7 mouse cellular contexts compared by ENCODE assay signal in the genomic region with DNA sequence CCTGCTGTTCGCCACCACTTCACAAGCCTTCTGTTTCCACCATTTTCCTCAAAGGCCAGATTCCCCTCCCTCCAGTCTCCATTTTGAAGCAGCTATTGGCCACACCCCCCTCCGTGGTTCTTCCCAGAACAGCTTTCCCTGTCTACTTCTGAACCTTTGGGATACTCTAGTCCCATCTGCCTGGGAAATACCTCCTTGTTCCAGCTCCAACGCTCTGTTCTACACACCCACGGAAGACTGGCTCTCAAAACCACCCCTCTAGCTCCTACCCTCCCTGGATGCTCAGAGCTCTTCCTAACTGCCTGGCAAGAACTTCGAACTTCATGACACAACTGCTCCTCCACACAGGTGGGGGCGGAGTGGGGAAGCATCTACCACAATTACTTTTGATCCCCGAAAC. TPM values are rescaled to one million over a fixed set of nuclear protein-coding genes. Genes with fewer than 3 reads are reported as not detected.
DNase-seq lines count a peak whose midpoint lies in the region; ATAC-seq and TF ChIP-seq lines count a peak whose summit lies in the region.

No protein-coding gene starts in this region.

- 85% methylated on average over 7 of the region's 7 CpGs for WGBS in hindbrain, postnatal 0 days
- 73% methylated on average over 7 of the region's 7 CpGs for WGBS in liver, embryonic 16.5 days (ENCODE audit: insufficient replicate concordance)

- peak overlapping the region; percentile 75 for H3K4me2 ChIP-seq in hindbrain, postnatal 0 days (ENCODE audit: low read depth, low read length)
- peak overlapping the region; percentile 95 for H3K4me2 ChIP-seq in liver, embryonic 16.5 days (ENCODE audit: low read depth, low read length)

- DNase-seq in ES-CJ7 (ENCODE audit: low read depth, low spot score) (peak; percentile 43), ZHBTc4 (ENCODE audit: low read depth, low spot score) (peak; percentile 74)
- no peak for DNase-seq in hindbrain, postnatal 0 days (ENCODE audit: low spot score)
- no peak for DNase-seq in gastrocnemius, adult 2 months
- no peak for DNase-seq in cerebellum, adult 11-12 months

- no peak overlapping the region for H3K27ac ChIP-seq in hindbrain, postnatal 0 days
- H3K27ac ChIP-seq in liver, embryonic 16.5 days (ENCODE audit: low read length) = peak overlapping the region; percentile 68
- no peak overlapping the region for H3K27ac ChIP-seq in gastrocnemius, adult 2 months

- TF ChIP-seq CTCF in hindbrain, postnatal 0 days (IDR thresholded peaks at IDR 0.05; ENCODE audit: low read depth) = no peak
- no peak for TF ChIP-seq CTCF in gastrocnemius, adult 2 months (IDR thresholded peaks at IDR 0.05)

- H3K4me3 ChIP-seq in hindbrain, postnatal 0 days (ENCODE audit: low read length) = no peak overlapping the region
- H3K4me3 ChIP-seq in liver, embryonic 16.5 days (ENCODE audit: low read depth, low read length) = peak overlapping the region; percentile 5; the same call in 1 of the 2 replicates
- H3K4me3 ChIP-seq in gastrocnemius, adult 2 months = no peak overlapping the region

- H3K9me3 ChIP-seq in hindbrain, postnatal 0 days (ENCODE audit: low read length) = no peaks in the 10 kb centered on the region
- no peaks in the 10 kb centered on the region for H3K9me3 ChIP-seq in liver, embryonic 16.5 days (replicated peaks; ENCODE audit: control insufficient read depth, low read length)

- no peak for ATAC-seq in hindbrain, postnatal 0 days
- no peak for ATAC-seq in liver, embryonic 16.5 days (ENCODE audit: low read depth)
- ATAC-seq in cerebellum, adult (ENCODE audit: insufficient number of reproducible peaks, low FRiP score, low TSS enrichment) = no peak

- intact Hi-C loops in gastrocnemius, adult 2 months (cut with DNase I) = loop anchor here (5.0 kb wide), 1 partner anchor 48 kb away; the partner anchor contains the start of genes Ears2 and Ubfd1

- no peaks in the 10 kb centered on the region for H3K36me3 ChIP-seq in hindbrain, postnatal 0 days (ENCODE audit: insufficient read depth, low read length)
- H3K36me3 ChIP-seq in liver, embryonic 16.5 days (ENCODE audit: control insufficient read depth, insufficient read depth) = no peaks in the 10 kb centered on the region

- no peaks in the 10 kb centered on the region for H3K27me3 ChIP-seq in hindbrain, postnatal 0 days (ENCODE audit: insufficient read depth, low read length)
- no peaks in the 10 kb centered on the region for H3K27me3 ChIP-seq in liver, embryonic 16.5 days (ENCODE audit: control insufficient read depth, insufficient read depth, low read depth, low read length)

- peaks cover 19% of the 10 kb centered on the region for H3K4me1 ChIP-seq in hindbrain, postnatal 0 days (ENCODE audit: insufficient read depth, low read length)
- H3K4me1 ChIP-seq in liver, embryonic 16.5 days (ENCODE audit: control insufficient read depth, low read depth, low read length) = peaks cover 64% of the 10 kb centered on the region

- no peak overlapping the region for H3K9ac ChIP-seq in hindbrain, postnatal 0 days (replicated peaks; ENCODE audit: low read length)
- H3K9ac ChIP-seq in liver, embryonic 16.5 days (ENCODE audit: low read depth, low read length) = 0 out of 2 replicates have a peak overlapping the region, but pooled peaks have one; percentile 8

RNA-seq across cellular contexts. Expression of gene Gga2, which starts 2.0 kb away (rescaled TPM):
- total RNA-seq in hindbrain, postnatal 0 days (2014; rRNA removed) = 24.3 and 37.5 TPM in 2 replicates
- 21.4 and 21.5 TPM in 2 replicates for polyA plus RNA-seq in hindbrain, postnatal 0 days (2015; fragmentation: Nextera tagmentation; extraction: Ambion mirVana)
- 32.6 and 34.6 TPM in 2 replicates for polyA plus RNA-seq in liver, embryonic 16.5 days (2015; fragmentation: Nextera tagmentation; extraction: Ambion mirVana)
- total RNA-seq in gastrocnemius, adult 2 months (2021) = 10 to 100 TPM; 12.2 to 13.5 TPM

RNA-seq across cellular contexts. Expression of gene Cog7, which starts 37.5 kb away (rescaled TPM):
- total RNA-seq in hindbrain, postnatal 0 days (2014; rRNA removed) = 38.1 and 39.0 TPM in 2 replicates
- 32.2 and 34.2 TPM in 2 replicates for polyA plus RNA-seq in hindbrain, postnatal 0 days (2015; fragmentation: Nextera tagmentation; extraction: Ambion mirVana)
- polyA plus RNA-seq in liver, embryonic 16.5 days (2015; fragmentation: Nextera tagmentation; extraction: Ambion mirVana) = 9.6 and 9.9 TPM in 2 replicates
- 10 to 100 TPM; 10.5 to 13.9 TPM for total RNA-seq in gastrocnemius, adult 2 months (2021)

RNA-seq across cellular contexts. Expression of gene Ubfd1, which starts 48.0 kb away (rescaled TPM):
- total RNA-seq in hindbrain, postnatal 0 days (2014; rRNA removed) = 127 and 130 TPM in 2 replicates
- 59.0 and 60.7 TPM in 2 replicates for polyA plus RNA-seq in hindbrain, postnatal 0 days (2015; fragmentation: Nextera tagmentation; extraction: Ambion mirVana)
- 12.4 and 14.7 TPM in 2 replicates for polyA plus RNA-seq in liver, embryonic 16.5 days (2015; fragmentation: Nextera tagmentation; extraction: Ambion mirVana)
- 10 to 100 TPM; 23.2 to 25.5 TPM for total RNA-seq in gastrocnemius, adult 2 months (2021)

RNA-seq across cellular contexts. Expression of gene Ears2, which starts 48.1 kb away (rescaled TPM):
- 14.5 and 22.0 TPM in 2 replicates for total RNA-seq in hindbrain, postnatal 0 days (2014; rRNA removed)
- polyA plus RNA-seq in hindbrain, postnatal 0 days (2015; fragmentation: Nextera tagmentation; extraction: Ambion mirVana) = 7.9 and 8.4 TPM in 2 replicates
- polyA plus RNA-seq in liver, embryonic 16.5 days (2015; fragmentation: Nextera tagmentation; extraction: Ambion mirVana) = 7.4 and 8.2 TPM in 2 replicates
- 1 to 10 TPM; 6.6 to 8.2 TPM for total RNA-seq in gastrocnemius, adult 2 months (2021)

Comparison
In these comparisons a context has a peak if more than half of its experiments do, and no peak if none do; other contexts are left out.
1. DNase-seq: peak in ES-CJ7 (single experiment) and ZHBTc4 (single experiment); none in hindbrain, postnatal 0 days (single experiment), gastrocnemius, adult 2 months (single experiment) and cerebellum, adult 11-12 months (single experiment).